Mouse (Mus musculus) heart, adult 2 months (tissue): ENCODE measurements around the gene Zfp169. TPM values are rescaled to one million over a fixed set of nuclear protein-coding genes. Genes with fewer than 3 reads are reported as not detected.

Experiments
- DNase-seq, 2 experiments: peaks; one replicate each; pipeline ENCODE4 v3.0.0; 2021
- H3K27ac ChIP-seq: fragments of 200-600 bp; 2 replicates; pipeline ENCODE4 v1.8.1; 2022
- H3K27me3 ChIP-seq: fragments of 200-500 bp; 2 replicates; pipeline ENCODE4 v1.6.1; 2012; ENCODE audit warnings: mild to moderate bottlenecking, low read length, inconsistent platforms, mixed read lengths; ENCODE audit not compliant: control insufficient read depth, insufficient read depth
- H3K36me3 ChIP-seq: fragments of 200-500 bp; 2 replicates; pipeline ENCODE4 v1.6.1; 2012; ENCODE audit warnings: low read length, inconsistent platforms; ENCODE audit not compliant: control insufficient read depth, insufficient read depth
- H3K4me1 ChIP-seq: fragments of 200-500 bp; 2 replicates; pipeline ENCODE4 v1.6.1; 2011; ENCODE audit warnings: low read length; ENCODE audit not compliant: control insufficient read depth, insufficient read depth
- H3K4me3 ChIP-seq: fragments of 200-600 bp; 2 replicates; pipeline ENCODE4 v1.8.1; 2022
- H3K79me2 ChIP-seq: fragments of 200-500 bp; replicated peaks from 2 replicates; pipeline ENCODE4 v1.6.1; 2012; ENCODE audit warnings: mild to moderate bottlenecking, inconsistent platforms, low read length, moderate library complexity, mixed read lengths; ENCODE audit not compliant: control insufficient read depth, insufficient read depth
- H3K9ac ChIP-seq: fragments of 200-500 bp; 2 replicates; pipeline ENCODE4 v1.6.1; 2012; ENCODE audit warnings: low read depth, mild to moderate bottlenecking, control low read depth, inconsistent platforms, low read length, mixed read lengths
- CTCF ChIP-seq: fragments of 200-600 bp; IDR thresholded peaks from 2 replicates; pipeline ENCODE4 v1.8.1; 2022; ENCODE audit warnings: antibody characterized with exemption, mild to moderate bottlenecking, moderate library complexity
- EP300 ChIP-seq: fragments of 200-500 bp; IDR thresholded peaks from 2 replicates; pipeline ENCODE4 v1.6.1; 2011; ENCODE audit warnings: low read depth, low read length, control low read depth; ENCODE audit not compliant: insufficient read depth
- POLR2A ChIP-seq: fragments of 200-500 bp; IDR thresholded peaks from 2 replicates; pipeline ENCODE4 v1.6.1; 2011; ENCODE audit warnings: mild to moderate bottlenecking, low read depth, low read length, control low read depth; ENCODE audit not compliant: insufficient read depth
- WGBS: fragments of 180-500 bp; shearing (Covaris S2); methylation state at CpG from one replicate; pipeline ENCODE4 v1.1.7; 2018; 5-methylcytosine and 5-hydroxymethylcytosine counted together
- intact Hi-C: fragments of 180-260 bp; cut with DNase I; formaldehyde crosslinking; loops from one replicate; pipeline ENCODE4 v1.15.1; 2025
- long read RNA-seq: library from polyadenylated mRNA; stranded (forward); transcript quantifications from one replicate; pipeline ENCODE4 v2.0.0, GENCODE M21; 2021
- polyA plus RNA-seq: library from polyadenylated mRNA; depleted of rRNA; stranded (reverse); fragments of >200 nt; gene quantifications from 2 replicates; pipeline ENCODE4 v1.2.3, GENCODE M21; 2012; rRNA removed
- total RNA-seq, 2 experiments: library from RNA; stranded (reverse); gene quantifications; 2 replicates each; pipeline ENCODE4 v1.2.3; 2021

Zfp169 gene
- total RNA-seq (1 to 10 TPM; 5.0 to 7.0 TPM), polyA plus RNA-seq (4.2 and 7.2 TPM in 2 replicates)
- long read RNA-seq: 0 reads

GRCm38 (mm10) chr13:48513003-48513929, at the start of gene Zfp169, which contains the start of gene A830005F24Rik:
TSS of gene Zfp169 (minus strand) at chr13:48513451.
TSS of gene A830005F24Rik (plus strand) at chr13:48513570.
- intact Hi-C loops: no loop called here
- Histone ChIP-seq H3K9ac (peak within 1 kb of the TSS; percentile 64), H3K4me1 (peaks cover 3% of the 10 kb centered on the region), H3K27me3 (no peaks in the 10 kb centered on the region), H3K79me2 (no peaks in the 10 kb centered on the region), H3K27ac (peak within 1 kb of the TSS; percentile 60), H3K36me3 (no peaks in the 10 kb centered on the region), H3K4me3 (peak within 1 kb of the TSS; percentile 75)
- 3% methylated on average over 34 of the region's 34 CpGs for WGBS
- TF ChIP-seq CTCF (no peak), POLR2A (peak; percentile 80)
- DNase-seq: peak; percentile 82 to 87

GRCm38 (mm10) chr13:48562336-48562735, 49.1 kb upstream of the Zfp169 start:
- no peaks in the 10 kb centered on the region for H3K27me3 ChIP-seq
- peak; percentile 46 to 57 for DNase-seq
- peaks cover 4% of the 10 kb centered on the region for H3K36me3 ChIP-seq
- H3K9ac ChIP-seq: no peak overlapping the region
- H3K4me3 ChIP-seq: no peak overlapping the region
- intact Hi-C loops: no loop called here
- 76% methylated on average over 5 of the region's 5 CpGs for whole genome bisulfite sequencing
- no peak overlapping the region for H3K27ac ChIP-seq
- no peak for TF ChIP-seq CTCF
- no peak for TF ChIP-seq POLR2A
- TF ChIP-seq EP300: no peak
- H3K79me2 ChIP-seq: no peaks in the 10 kb centered on the region
- H3K4me1 ChIP-seq: peaks cover 4% of the 10 kb centered on the region

- 88% methylated on average over 2 of the region's 2 CpGs for WGBS
- peaks cover 2% of the 10 kb centered on the region for H3K36me3 ChIP-seq
- H3K79me2 ChIP-seq: no peaks in the 10 kb centered on the region
- TF ChIP-seq POLR2A (no peak), EP300 (no peak), CTCF (no peak)
- no peak for DNase-seq
- intact Hi-C loops: no loop called here
- H3K4me1 ChIP-seq: peaks cover 3% of the 10 kb centered on the region
- H3K27me3 ChIP-seq: no peaks in the 10 kb centered on the region
- no peak overlapping the region for H3K27ac ChIP-seq
- H3K9ac ChIP-seq: no peak overlapping the region
- no peak overlapping the region for H3K4me3 ChIP-seq
Observed at GRCm38 (mm10) chr13:48561481-48561880, 48.2 kb upstream of the Zfp169 start.

GRCm38 (mm10) chr13:48555976-48556375, 42.7 kb upstream of the Zfp169 start:
- 50% methylated on average over 1 of the region's 1 CpGs for WGBS
- TF ChIP-seq EP300 (no peak), POLR2A (no peak)
- H3K36me3 ChIP-seq: no peaks in the 10 kb centered on the region

GRCm38 (mm10) chr13:48554552-48554951, 41.3 kb upstream of the Zfp169 start:
- intact Hi-C loops: no loop called here
- WGBS: 81% methylated on average over 1 of the region's 1 CpGs

More at GRCm38 (mm10) chr13:48555976-48556375, 42.7 kb upstream of the Zfp169 start:
- H3K4me3 ChIP-seq: no peak overlapping the region
- no peak for DNase-seq
- H3K27me3 ChIP-seq: no peaks in the 10 kb centered on the region
- no peak overlapping the region for H3K9ac ChIP-seq
- no peak overlapping the region for H3K27ac ChIP-seq
- intact Hi-C loops: no loop called here
- no peaks in the 10 kb centered on the region for H3K79me2 ChIP-seq
- H3K4me1 ChIP-seq: peaks cover 5% of the 10 kb centered on the region

GRCm38 (mm10) chr13:48553511-48553910, 40.3 kb upstream of the Zfp169 start:
- Histone ChIP-seq H3K27ac (no peak overlapping the region), H3K4me3 (no peak overlapping the region), H3K4me1 (peaks cover 5% of the 10 kb centered on the region), H3K9ac (no peak overlapping the region), H3K27me3 (no peaks in the 10 kb centered on the region), H3K36me3 (no peaks in the 10 kb centered on the region), H3K79me2 (no peaks in the 10 kb centered on the region)
- 63% methylated on average over 5 of the region's 5 CpGs for WGBS
- DNase-seq: no peak
- intact Hi-C loops: no loop called here
- TF ChIP-seq CTCF (no peak), POLR2A (no peak), EP300 (no peak)

More at GRCm38 (mm10) chr13:48554552-48554951, 41.3 kb upstream of the Zfp169 start:
- Histone ChIP-seq H3K27me3 (no peaks in the 10 kb centered on the region), H3K4me1 (peaks cover 5% of the 10 kb centered on the region), H3K79me2 (no peaks in the 10 kb centered on the region), H3K9ac (no peak overlapping the region), H3K36me3 (no peaks in the 10 kb centered on the region), H3K4me3 (no peak overlapping the region), H3K27ac (no peak overlapping the region)
- no peak for TF ChIP-seq CTCF
- TF ChIP-seq EP300: no peak
- no peak for TF ChIP-seq POLR2A
- DNase-seq: no peak
